Mouse (Mus musculus) CD4-positive, CD25-positive, alpha-beta regulatory T cell, adult 2 months (primary cell): ENCODE results near the gene Zfp541.
A peak's percentile ranks its signal among the peaks of the same experiment; 100 is the strongest.

Experiments
- DNase-seq: peaks from one replicate; pipeline ENCODE4 v3.0.0-alpha.2; 2012; ENCODE audit warnings: low read depth, low spot score

The Zfp541 gene

GRCm38 (mm10) chr7:16061219-16062098 lies at the start of gene Zfp541:
TSS of gene Zfp541 (plus strand) at chr7:16061814.
- no peak for DNase-seq

DNA sequence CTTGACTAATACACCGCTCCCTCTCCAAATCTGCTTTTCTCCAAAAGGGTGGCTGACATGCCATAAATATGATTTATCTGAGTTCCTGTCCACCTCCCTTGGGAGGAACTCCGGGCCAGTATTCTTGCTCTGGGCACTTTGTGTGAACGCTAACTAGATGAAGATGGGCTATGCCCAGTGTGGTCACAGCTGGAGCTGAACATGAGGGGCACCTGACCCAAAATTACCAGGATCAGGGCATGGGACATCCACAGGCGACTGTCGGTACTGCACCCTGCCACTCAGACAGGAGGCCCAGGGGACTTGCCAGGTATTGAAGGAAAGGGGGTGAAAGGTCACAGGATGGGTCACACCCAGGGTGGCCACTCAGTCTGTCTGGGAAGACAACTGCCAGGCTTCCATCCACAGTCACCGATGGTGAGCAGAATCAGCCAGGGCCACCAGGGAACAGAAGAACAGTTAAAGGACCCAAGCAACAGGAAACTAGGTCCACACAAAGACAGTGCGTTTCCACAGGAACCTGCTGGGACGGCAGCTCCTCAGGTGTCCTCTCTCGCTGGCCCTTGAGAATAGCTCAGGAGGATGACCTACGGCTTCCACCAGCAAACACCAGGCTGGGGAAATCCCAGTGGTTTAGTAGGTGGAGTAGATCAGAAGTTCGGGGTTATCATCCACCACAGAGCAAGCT lies 48.9 kb upstream of the Zfp541 start:
- DNase-seq = peak; percentile 65

DNA sequence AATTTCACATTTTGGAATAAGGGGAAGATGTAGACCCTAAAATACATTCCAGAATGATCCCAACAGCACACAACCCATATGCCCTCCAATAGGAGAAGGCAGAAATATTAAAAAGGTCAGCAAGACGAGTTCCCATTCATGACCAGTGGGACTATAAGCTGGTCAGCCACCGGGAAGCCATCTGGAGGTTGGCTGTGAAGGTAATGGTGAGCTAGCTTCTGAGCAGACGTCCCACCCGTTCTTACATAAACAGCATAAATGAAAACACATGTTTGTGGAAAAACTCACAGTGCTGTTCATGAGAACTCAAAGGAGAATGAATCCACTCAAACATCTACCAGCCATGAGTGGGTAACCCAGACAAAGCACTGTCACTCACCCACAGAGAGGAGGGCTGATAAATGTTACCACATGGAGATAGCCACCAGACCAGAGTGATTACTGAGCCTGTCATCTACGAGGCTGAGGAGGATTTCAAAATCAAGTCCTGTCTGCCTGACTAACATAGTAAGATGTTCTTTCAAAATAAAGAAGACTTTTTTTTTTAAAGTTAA lies 47.8 kb upstream of the Zfp541 start:
- DNase-seq = no peak

- no peak for DNase-seq
Measured at GRCm38 (mm10) chr7:16014521-16015175, 47.0 kb upstream of the Zfp541 start.

DNA sequence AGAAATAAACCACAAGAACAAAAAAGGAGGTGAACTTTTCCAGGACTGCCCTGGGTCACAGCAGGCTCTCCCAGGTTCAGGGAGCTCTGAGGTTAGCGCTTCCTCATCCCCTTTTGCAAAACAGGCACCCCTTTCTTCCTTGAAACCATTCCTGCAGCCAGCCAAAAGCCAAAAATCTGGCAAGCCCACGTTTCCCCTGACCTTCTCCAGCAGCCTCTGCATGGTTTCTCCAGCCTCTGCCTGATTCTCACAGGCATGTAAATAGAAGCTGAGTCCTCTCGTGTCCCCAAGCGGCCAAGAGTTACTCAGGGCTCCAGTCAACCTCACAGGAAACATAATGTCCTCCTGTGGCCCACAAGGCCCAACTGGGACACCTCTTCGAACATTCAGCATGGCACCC lies 46.2 kb upstream of the Zfp541 start:
- DNase-seq = no peak

- peak; percentile 77 for DNase-seq
Measured at GRCm38 (mm10) chr7:16018016-16018810, 43.4 kb upstream of the Zfp541 start.

GRCm38 (mm10) chr7:16019256-16020094 lies 42.1 kb upstream of the Zfp541 start:
- peak; percentile 8 for DNase-seq

GRCm38 (mm10) chr7:16024603-16025222 lies 36.9 kb upstream of the Zfp541 start:
- no peak for DNase-seq

DNA sequence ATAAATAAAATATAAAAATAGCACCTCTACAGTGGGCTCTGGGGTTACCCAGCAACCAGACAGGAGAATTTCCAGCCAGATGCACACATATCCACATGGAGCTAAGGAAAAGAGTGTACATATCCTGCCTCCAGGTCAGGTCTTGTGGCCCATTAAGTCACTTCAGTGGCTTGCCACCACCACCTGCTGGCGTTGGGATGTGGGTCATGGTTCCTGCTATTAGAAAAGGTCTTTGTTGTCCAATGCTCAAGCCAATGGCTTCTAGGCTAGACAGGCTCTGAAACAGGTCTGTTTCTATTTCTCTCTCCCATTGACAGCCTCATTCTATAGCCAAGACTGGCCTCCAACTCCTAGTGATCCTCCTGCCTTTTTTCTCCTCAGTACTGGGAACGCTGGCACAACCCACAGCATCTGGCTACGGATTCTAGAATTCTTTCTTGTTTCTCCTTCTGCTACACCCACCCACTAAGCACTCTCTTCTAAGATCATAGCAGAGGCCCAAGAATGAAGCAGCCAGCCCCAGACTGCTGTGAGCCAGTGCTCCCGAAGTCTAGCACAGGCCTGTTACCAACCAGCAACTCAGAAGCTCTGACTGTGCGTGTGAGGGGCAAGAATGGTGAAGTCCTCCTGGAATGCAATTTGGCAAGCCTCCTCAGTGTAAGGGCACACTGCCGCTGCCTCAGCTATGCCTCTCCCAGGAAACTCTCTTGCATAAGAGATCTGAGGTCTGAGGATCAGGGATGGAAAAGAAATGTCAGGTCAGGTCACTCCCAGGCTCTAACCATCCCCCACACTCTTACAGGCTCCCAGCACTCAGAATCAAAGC lies 33.3 kb upstream of the Zfp541 start:
- DNase-seq = no peak

DNA sequence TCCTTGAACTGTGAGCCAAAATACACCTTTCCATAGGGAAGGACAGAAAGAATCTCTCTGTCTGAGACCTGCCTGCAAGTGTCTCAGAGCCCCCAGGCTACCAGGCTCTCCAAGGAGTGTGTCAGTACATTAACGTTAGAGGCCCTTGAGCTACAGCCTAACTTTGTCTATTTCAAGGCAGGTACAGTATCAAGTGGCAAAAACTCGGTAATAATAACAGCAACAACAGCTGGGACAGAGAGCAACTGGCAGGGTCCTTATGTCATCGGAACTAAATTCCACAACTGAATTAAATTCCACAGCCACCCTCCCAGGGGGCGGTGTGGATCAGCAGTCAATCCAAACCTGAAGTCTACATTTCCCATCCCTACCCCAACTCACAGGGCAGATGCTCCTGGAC lies 30.5 kb upstream of the Zfp541 start:
- DNase-seq = no peak

DNA sequence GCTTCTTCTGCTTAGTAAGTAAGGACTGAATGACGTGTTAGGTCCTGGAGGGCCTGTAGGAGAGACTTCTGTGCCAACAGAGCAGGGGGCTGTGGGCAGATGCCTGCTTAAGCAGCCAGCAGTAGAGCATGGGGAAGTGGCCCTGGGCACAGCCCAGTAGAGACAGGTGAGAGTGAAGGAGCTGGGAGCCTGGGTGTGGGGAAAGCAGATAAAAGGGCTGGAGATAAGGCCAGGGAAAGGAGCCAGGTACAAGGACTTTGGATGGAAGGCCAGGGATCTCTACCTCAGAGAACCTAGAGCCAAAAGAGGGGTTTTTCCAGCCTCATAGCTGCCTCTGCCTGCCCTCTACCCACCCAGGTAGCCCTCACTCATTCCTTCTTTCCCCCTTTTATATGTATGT lies 28.6 kb upstream of the Zfp541 start:
- no peak for DNase-seq

DNA sequence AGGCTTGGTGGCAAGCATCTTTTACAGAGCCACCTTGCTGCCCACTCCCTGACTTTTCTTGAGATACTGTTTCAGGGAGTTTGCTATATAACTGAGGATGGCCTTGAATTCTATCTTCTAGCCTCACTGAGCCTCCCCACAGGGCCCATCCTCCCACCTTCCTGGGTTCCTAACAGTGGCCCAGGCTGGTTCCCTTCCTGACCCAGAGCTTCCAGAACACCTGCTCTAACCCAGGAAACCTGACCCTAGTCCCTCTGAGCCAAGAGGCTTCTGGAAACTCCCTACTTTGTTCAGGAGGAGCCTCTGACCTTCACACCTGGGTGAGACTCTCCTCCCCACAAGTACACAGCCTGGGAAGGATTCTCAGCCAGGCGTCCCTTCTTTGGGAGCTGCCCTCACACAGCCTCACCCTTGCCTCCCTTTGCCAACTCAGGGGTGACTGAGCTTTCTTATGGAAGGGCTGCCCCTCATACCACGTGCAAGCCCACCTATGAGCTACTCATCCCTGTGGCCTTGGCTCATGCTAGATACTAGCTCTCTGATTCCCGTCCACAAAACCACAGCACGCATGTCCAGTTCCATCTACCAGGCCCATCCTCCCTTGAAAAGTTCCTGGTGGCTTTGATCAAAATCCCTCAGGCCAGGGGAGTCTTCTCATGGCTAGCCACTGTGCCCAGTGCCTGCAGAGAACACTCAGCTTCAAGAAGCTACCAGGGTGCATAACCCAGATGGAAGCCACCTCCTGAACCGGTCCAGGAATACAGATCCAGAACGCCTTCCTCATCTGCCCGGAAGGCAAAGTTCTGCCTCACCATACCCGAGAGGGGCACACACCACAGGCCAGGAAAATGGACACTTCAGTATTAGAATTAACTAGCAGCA lies 27.8 kb upstream of the Zfp541 start:
- no peak for DNase-seq

DNA sequence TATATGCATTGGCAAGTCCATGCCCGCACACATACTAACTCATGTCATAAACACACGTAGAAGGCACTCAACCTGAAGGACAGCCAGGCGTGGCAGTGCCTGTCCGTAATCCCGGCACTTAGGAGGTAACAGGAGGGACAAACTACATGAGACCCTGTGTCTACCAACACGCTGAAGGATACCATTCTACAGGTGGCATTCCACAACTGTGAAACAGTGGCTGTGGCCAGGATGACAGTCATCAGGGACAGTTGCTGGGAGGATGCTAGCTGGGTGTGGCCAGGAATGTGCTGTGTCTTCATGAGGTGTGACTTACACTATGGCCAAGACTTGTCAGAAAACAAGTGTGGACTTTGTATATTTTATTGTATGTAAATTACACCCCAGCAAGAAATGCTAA lies 24.6 kb upstream of the Zfp541 start:
- no peak for DNase-seq

- DNase-seq = no peak
Measured at GRCm38 (mm10) chr7:16039363-16039762, 22.3 kb upstream of the Zfp541 start.

GRCm38 (mm10) chr7:16041208-16041607 lies 20.4 kb upstream of the Zfp541 start:
- DNase-seq = no peak

DNA sequence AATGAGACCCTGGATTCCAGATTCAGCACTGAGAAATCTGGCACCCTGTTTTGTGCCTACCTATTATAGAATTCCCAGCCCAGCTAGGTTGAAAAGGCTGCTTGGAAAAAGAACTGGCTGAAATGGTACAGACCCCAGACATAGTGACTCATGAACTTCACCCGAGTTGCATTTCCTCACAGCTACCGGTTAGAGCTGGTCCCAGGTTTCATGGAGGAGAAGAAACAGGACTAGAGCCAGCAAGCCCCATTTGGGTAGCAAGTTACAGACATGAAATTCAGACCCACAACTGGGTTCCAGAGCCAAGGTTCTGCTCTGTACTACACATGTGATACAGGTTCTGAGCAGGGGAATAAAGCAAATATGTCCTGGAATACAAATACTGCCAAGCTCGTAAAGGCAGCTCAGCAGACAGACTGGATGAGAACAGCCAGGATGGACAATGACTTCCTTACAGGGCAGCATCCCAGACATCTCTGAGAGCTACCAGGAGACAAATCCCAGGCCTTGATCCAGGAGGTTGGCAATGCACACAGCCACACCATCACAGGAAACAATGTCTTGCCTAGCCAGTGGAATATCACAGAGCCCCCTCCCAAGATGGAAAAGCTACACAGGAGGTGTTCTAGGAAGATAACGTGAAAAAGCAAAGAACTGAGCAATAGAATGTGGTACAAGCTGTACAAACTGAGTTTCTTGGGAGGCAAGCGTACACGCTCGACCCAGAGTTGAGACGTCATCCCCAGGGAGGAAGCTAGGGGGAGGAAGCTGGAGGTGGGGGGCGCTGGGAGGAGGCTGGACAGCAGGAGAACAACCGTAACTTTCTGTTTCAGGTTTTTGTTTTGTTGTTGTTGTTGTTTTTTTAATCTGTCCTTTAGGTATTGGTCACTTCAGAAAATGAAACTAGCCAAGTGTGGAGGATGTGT lies 18.5 kb upstream of the Zfp541 start:
- DNase-seq = peak; percentile 43

DNA sequence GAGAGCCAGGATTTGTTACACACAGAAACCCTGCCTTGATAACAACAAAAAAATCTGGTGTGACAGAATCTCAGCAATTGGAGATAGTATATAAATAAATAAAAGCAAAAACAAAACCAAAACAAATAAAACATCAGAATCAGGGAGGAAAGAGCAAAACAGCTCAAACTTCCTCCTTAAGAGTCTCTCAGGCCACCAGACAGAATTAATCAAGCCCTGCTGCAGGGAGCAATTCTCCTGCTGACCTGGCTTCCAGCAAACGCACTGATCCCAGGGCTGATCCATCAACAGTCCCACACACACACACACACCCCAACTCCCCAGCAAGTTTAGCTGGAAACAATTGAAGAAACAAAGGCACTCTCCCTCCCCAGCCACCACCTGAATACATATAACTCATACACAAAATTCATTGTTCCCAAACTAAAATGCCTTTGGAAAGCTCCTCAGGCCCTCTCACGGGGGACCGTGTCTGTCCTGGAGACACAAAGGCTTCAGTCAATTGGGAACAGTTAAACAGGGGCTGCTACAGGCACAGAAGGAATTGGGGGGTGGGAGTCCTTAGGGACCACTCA lies 17.7 kb upstream of the Zfp541 start:
- peak; percentile 13 for DNase-seq
